Mouse (Mus musculus) layer of hippocampus, adult 2 months (tissue): ENCODE results near the gene Mapk6. TPM values are rescaled to one million over a fixed set of nuclear protein-coding genes. Genes with fewer than 3 reads are reported as not detected.

Experiments
- DNase-seq, 2 experiments: peaks; one replicate each; pipeline ENCODE4 v3.0.0; 2022; ENCODE audit warnings: low spot score in 2 of 2
- H3K27ac ChIP-seq: fragments of 200-600 bp; 2 replicates; pipeline ENCODE4 v1.8.1; 2022
- H3K4me3 ChIP-seq: fragments of 200-600 bp; 2 replicates; pipeline ENCODE4 v1.8.1; 2022; ENCODE audit warnings: mild to moderate bottlenecking
- CTCF ChIP-seq: fragments of 200-600 bp; conservative IDR thresholded peaks from 2 replicates; pipeline ENCODE4 v1.8.1; 2022; ENCODE audit warnings: antibody characterized with exemption, mild to moderate bottlenecking, moderate library complexity
- total RNA-seq, 2 experiments: library from RNA; stranded (reverse); gene quantifications; 2 replicates each; pipeline ENCODE4 v1.2.3; 2021

Gene Mapk6
- total RNA-seq, 2 experiments from 2014 or later = 23.5 to 24.8 TPM

DNA sequence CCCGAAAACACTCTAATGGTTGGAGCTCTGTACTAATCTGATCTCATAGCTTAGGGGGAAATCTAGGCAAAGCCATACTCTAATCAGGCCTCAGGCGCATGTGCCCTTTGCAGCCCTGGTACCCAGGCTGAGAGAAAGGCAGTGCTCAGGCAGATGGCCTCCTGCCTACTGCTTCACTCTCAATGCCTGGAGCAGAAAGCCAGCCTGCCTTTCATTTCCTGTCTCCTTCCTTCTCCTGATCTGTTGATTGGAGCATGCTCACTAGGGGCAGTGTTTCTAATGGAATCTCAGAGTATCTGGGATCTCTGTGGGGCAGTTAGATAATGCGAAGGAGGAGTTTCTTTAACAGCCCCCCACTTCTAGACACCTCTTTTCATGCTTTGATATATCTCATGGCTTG, 90.4 kb downstream of the Mapk6 start:
- peak; percentile 42 to 52 for DNase-seq
- Histone ChIP-seq H3K27ac (peak overlapping the region; percentile 69), H3K4me3 (no peak overlapping the region)
- TF ChIP-seq CTCF = peak; percentile 67

Other genes starting within 250 kb of the Mapk6 start
- gene Myo5c, start 178.0 kb downstream of the Mapk6 start, total RNA-seq = under 1 TPM; 0.59 to 0.81 TPM
- 100 to 1,000 TPM; 125 to 127 TPM for gene Gnb5, start 103.7 kb downstream of the Mapk6 start, total RNA-seq
- not detected for gene Bcl2l10, start 62.2 kb downstream of the Mapk6 start, total RNA-seq
- 10 to 100 TPM; 24.1 to 24.3 TPM for gene Leo1, start 31.5 kb upstream of the Mapk6 start, total RNA-seq
- 10 to 100 TPM; 37.6 to 40.5 TPM for gene Tmod3, start 149.7 kb upstream of the Mapk6 start, total RNA-seq
- gene Tmod2, start 201.3 kb upstream of the Mapk6 start, total RNA-seq = 100 to 1,000 TPM; 376 to 380 TPM
- 10 to 100 TPM; 56.6 to 60.3 TPM for gene Lysmd2, start 215.7 kb upstream of the Mapk6 start, total RNA-seq